Comparison of ENCODE assay signal across 8 mouse cellular contexts in the genomic region with DNA sequence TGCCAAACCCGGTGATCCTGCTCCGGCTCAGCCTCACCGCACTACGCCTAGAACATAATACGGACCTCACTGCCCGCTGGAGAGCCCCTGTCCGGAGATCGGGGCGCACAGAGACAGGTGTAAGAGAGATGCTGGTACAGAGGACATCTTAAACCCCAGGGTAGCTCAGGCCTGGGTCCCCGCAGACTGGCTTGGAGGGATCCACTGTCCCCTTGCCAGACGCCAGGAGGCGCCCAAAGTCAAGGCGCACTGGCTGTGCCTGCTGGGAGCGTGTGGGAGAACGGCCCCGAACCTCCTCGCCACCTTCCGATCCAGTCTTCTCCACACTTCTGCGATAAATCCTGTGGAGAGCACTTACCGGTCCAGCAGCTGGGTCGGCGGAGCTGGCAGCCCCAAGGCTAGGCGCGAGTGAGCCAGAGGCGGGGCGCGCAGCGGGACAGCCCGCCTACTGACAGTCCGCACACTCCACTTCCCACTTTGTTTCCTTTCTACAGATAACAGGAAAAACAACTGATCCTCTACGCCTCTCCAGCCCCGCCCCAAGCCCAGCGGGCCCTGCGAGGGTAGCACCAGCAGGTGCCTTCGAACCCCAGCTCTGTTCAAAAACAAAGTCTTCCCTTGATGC. TPM values are rescaled to one million over a fixed set of nuclear protein-coding genes. Genes with fewer than 3 reads are reported as not detected.
DNase-seq lines count a peak whose midpoint lies in the region; ATAC-seq and TF ChIP-seq lines count a peak whose summit lies in the region.

No protein-coding gene starts in this region.

- WGBS in intestine, embryonic 16.5 days = 2% methylated on average over 35 of the region's 35 CpGs
- WGBS in liver, embryonic 14.5 days (ENCODE audit: insufficient replicate concordance) = under 1% methylated on average over 35 of the region's 35 CpGs
- WGBS in stomach, embryonic 16.5 days = under 1% methylated on average over 35 of the region's 35 CpGs

- no peak overlapping the region for H3K27ac ChIP-seq in intestine, embryonic 16.5 days (ENCODE audit: low read length)
- H3K27ac ChIP-seq in liver, embryonic 14.5 days = no peak overlapping the region
- H3K27ac ChIP-seq in stomach, embryonic 16.5 days (ENCODE audit: low read length) = no peak overlapping the region

- peak; percentile 87 for TF ChIP-seq CTCF in liver, embryonic 14.5 days (IDR thresholded peaks at IDR 0.05; ENCODE audit: low read depth)

- TF ChIP-seq EP300 in liver, embryonic 14.5 days (IDR thresholded peaks at IDR 0.05; ENCODE audit: low read depth) = no peak

- H3K4me2 ChIP-seq in intestine, embryonic 16.5 days (ENCODE audit: low read depth, low read length) = peak overlapping the region; percentile 74
- H3K4me2 ChIP-seq in liver, embryonic 14.5 days (ENCODE audit: low read depth) = peak overlapping the region; percentile 70
- peak overlapping the region; percentile 87 for H3K4me2 ChIP-seq in stomach, embryonic 16.5 days (ENCODE audit: low read depth, low read length)

- peak overlapping the region; percentile 80 for H3K9ac ChIP-seq in intestine, embryonic 16.5 days (ENCODE audit: low read depth, low read length)
- peak overlapping the region; percentile 67 for H3K9ac ChIP-seq in liver, embryonic 14.5 days (replicated peaks)
- H3K9ac ChIP-seq in stomach, embryonic 16.5 days (ENCODE audit: low read length) = peak overlapping the region; percentile 70

- peaks cover 2% of the 10 kb centered on the region; the same call in 1 of the 2 replicates for H3K27me3 ChIP-seq in intestine, embryonic 16.5 days (replicated peaks; ENCODE audit: control insufficient read depth, insufficient read depth, low read length)
- H3K27me3 ChIP-seq in liver, embryonic 14.5 days (ENCODE audit: control insufficient read depth, insufficient read depth, low read length) = no peaks in the 10 kb centered on the region
- H3K27me3 ChIP-seq in stomach, embryonic 16.5 days (ENCODE audit: control insufficient read depth, insufficient read depth, low read length) = no peaks in the 10 kb centered on the region; the same call in 1 of the 2 replicates

- H3K4me1 ChIP-seq in intestine, embryonic 16.5 days (ENCODE audit: control insufficient read depth, insufficient read depth, low read length) = peaks cover 10% of the 10 kb centered on the region; the same call in 1 of the 2 replicates
- H3K4me1 ChIP-seq in liver, embryonic 14.5 days (replicated peaks; ENCODE audit: control insufficient read depth in 2 of 2, insufficient read depth in 2 of 2, low read length in 1 of 2) = peaks cover 8 to 12% of the 10 kb centered on the region in 2 experiments
- H3K4me1 ChIP-seq in stomach, embryonic 16.5 days (ENCODE audit: control insufficient read depth, insufficient read depth, low read length) = no peaks in the 10 kb centered on the region

- H3K36me3 ChIP-seq in intestine, embryonic 16.5 days (ENCODE audit: control insufficient read depth, insufficient read depth, low read length) = no peaks in the 10 kb centered on the region
- H3K36me3 ChIP-seq in liver, embryonic 14.5 days (replicated peaks; ENCODE audit: control insufficient read depth, insufficient read depth, low read depth) = no peaks in the 10 kb centered on the region
- no peaks in the 10 kb centered on the region for H3K36me3 ChIP-seq in stomach, embryonic 16.5 days (ENCODE audit: control insufficient read depth, insufficient read depth, low read length)

- H3K4me3 ChIP-seq in intestine, embryonic 16.5 days (ENCODE audit: low read length) = peak overlapping the region; percentile 68
- peak overlapping the region; percentile 60 to 67 for H3K4me3 ChIP-seq in liver, embryonic 14.5 days (ENCODE audit: insufficient read depth in 1 of 2, low read depth in 2 of 2, low read length in 2 of 2)
- H3K4me3 ChIP-seq in stomach, embryonic 16.5 days (replicated peaks; ENCODE audit: low read length) = peak overlapping the region; percentile 51

- ATAC-seq in intestine, embryonic 16.5 days = peak; percentile 82
- ATAC-seq in liver, embryonic 14.5 days (ENCODE audit: insufficient read depth) = peak; percentile 75
- peak; percentile 69 for ATAC-seq in stomach, embryonic 16.5 days (ENCODE audit: insufficient read depth, low FRiP score)

- H3K9me3 ChIP-seq in intestine, embryonic 16.5 days (ENCODE audit: control insufficient read depth, low read length) = no peaks in the 10 kb centered on the region
- no peaks in the 10 kb centered on the region for H3K9me3 ChIP-seq in liver, embryonic 14.5 days (ENCODE audit: control insufficient read depth, low read length)
- H3K9me3 ChIP-seq in stomach, embryonic 16.5 days (replicated peaks; ENCODE audit: control insufficient read depth, low read length) = no peaks in the 10 kb centered on the region

- DNase-seq in left cerebral cortex, adult 18-20 months (ENCODE audit: low spot score in 2 of 2) = peak; percentile 36 to 44
- DNase-seq in left cerebral cortex, adult 11 months (ENCODE audit: low spot score) = no peak
- DNase-seq in embryo, embryonic 10 days (ENCODE audit: low spot score) = peak; percentile 83
- peak; percentile 98 for DNase-seq in heart, adult 11 months
- peak in 1 of 3 experiments; percentile 38 for DNase-seq in liver, embryonic 14.5 days (ENCODE audit: low read depth in 3 of 3, low spot score in 3 of 3)
- peak; percentile 85 for DNase-seq in naive thymus-derived CD4-positive, alpha-beta T cell, adult 2 months (ENCODE audit: low read depth)

RNA-seq across cellular contexts. Expression of a gene that starts 4.1 kb away (rescaled TPM):
- 10 to 100 TPM; 23.8 to 24.9 TPM for total RNA-seq in left cerebral cortex, adult 18-20 months (2021)
- 4.8 and 5.2 TPM in 2 replicates for polyA plus RNA-seq in intestine, embryonic 16.5 days (2015; fragmentation: Nextera tagmentation; extraction: Ambion mirVana)
- 3.9 and 4.0 TPM in 2 replicates for polyA plus RNA-seq in liver, embryonic 14.5 days (2012; rRNA removed)
- 4.3 and 5.7 TPM in 2 replicates for polyA plus RNA-seq in liver, embryonic 14.5 days (2014; fragmentation: Nextera tagmentation; extraction: Ambion mirVana)
- 5.1 and 5.5 TPM in 2 replicates for polyA plus RNA-seq in stomach, embryonic 16.5 days (2015; fragmentation: Nextera tagmentation; extraction: Ambion mirVana)

RNA-seq across cellular contexts. Expression of a gene that starts 39.5 kb away (rescaled TPM):
- 10 to 100 TPM; 61.0 to 64.6 TPM for total RNA-seq in left cerebral cortex, adult 18-20 months (2021)
- polyA plus RNA-seq in intestine, embryonic 16.5 days (2015; fragmentation: Nextera tagmentation; extraction: Ambion mirVana) = 21.2 and 22.8 TPM in 2 replicates
- 7.2 and 8.6 TPM in 2 replicates for polyA plus RNA-seq in liver, embryonic 14.5 days (2012; rRNA removed)
- polyA plus RNA-seq in liver, embryonic 14.5 days (2014; fragmentation: Nextera tagmentation; extraction: Ambion mirVana) = 3.5 and 4.1 TPM in 2 replicates
- polyA plus RNA-seq in stomach, embryonic 16.5 days (2015; fragmentation: Nextera tagmentation; extraction: Ambion mirVana) = 19.7 and 20.1 TPM in 2 replicates
